Mouse (Mus musculus) heart, embryonic 11.5 days (tissue): ENCODE results near the gene Tmem213. TPM values are rescaled to one million over a fixed set of nuclear protein-coding genes. Genes with fewer than 3 reads are reported as not detected.

Experiments
- ATAC-seq: fragments of 200-750 bp; cut with Nextera tagmentation; replicated peaks from 2 replicates; pipeline ENCODE4 v1.8.0; 2017; ENCODE audit warnings: moderate library complexity; ENCODE audit not compliant: insufficient number of reproducible peaks, low FRiP score, low TSS enrichment
- H3K27ac ChIP-seq: fragments of 300-500 bp; sonication (generic); 2 replicates; pipeline ENCODE4 v1.5.1; 2014; ENCODE audit warnings: mild to moderate bottlenecking, low read depth, low read length
- H3K27me3 ChIP-seq: fragments of 300-500 bp; sonication (generic); 2 replicates; pipeline ENCODE4 v1.6.1; 2014; ENCODE audit warnings: mild to moderate bottlenecking, low read length, mixed read lengths; ENCODE audit not compliant: control insufficient read depth, insufficient read depth
- H3K36me3 ChIP-seq: fragments of 300-500 bp; sonication (generic); 2 replicates; pipeline ENCODE4 v1.6.1; 2014; ENCODE audit warnings: mild to moderate bottlenecking, low read length, moderate library complexity, mixed read lengths; ENCODE audit not compliant: control insufficient read depth, insufficient read depth
- H3K4me1 ChIP-seq: fragments of 300-500 bp; sonication (generic); 2 replicates; pipeline ENCODE4 v1.6.1; 2014; ENCODE audit warnings: low read length; ENCODE audit not compliant: control insufficient read depth, insufficient read depth
- H3K4me2 ChIP-seq: fragments of 300-500 bp; sonication (generic); 2 replicates; pipeline ENCODE4 v1.6.1; 2014; ENCODE audit warnings: mild to moderate bottlenecking, moderate library complexity
- H3K4me3 ChIP-seq: fragments of 300-500 bp; sonication (generic); 2 replicates; pipeline ENCODE4 v1.5.1; 2014; ENCODE audit warnings: low read depth, low read length
- H3K9ac ChIP-seq: fragments of 300-500 bp; sonication (generic); 2 replicates; pipeline ENCODE4 v1.6.1; 2014; ENCODE audit warnings: mild to moderate bottlenecking, low read depth, low read length, moderate library complexity
- H3K9me3 ChIP-seq: fragments of 300-500 bp; sonication (generic); replicated peaks from 2 replicates; pipeline ENCODE4 v1.6.1; 2016; ENCODE audit warnings: low read length; ENCODE audit not compliant: control insufficient read depth
- WGBS: fragments of 180-500 bp; shearing (Covaris S2); extraction: QIAGEN DNeasy Blood & Tissue Kit; methylation state at CpG from one replicate; pipeline ENCODE4 v1.1.7; 2014; ENCODE audit not compliant: insufficient replicate concordance; 5-methylcytosine and 5-hydroxymethylcytosine counted together
- polyA plus RNA-seq: library from polyadenylated mRNA; unstranded; fragments of >200 nt; fragmentation: Nextera tagmentation; extraction: Ambion mirVana; gene quantifications from 2 replicates; pipeline ENCODE4 v1.2.1, GENCODE M21; 2014

The Tmem213 gene
- polyA plus RNA-seq, 1 experiment from 2014 or later = not detected

DNA sequence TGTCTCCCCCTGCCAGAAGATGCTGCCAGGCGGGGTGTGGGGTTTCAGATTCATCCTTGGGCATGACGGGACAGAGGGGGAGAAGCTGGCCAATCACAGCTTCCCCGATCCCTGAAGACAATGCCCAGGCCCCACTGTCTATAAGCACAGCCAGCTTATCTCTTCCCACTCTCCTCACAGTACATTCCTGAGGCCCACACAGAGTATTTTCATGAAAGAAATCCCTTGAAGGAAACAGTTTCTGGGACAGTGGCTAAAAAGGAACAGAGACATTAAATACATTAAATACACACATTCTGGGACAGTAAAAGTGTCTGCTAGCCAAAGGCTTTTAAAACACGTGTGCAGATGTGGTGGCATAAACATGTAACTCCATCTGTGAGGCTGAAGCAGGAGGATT lies 28.7 kb upstream of the Tmem213 start:
- peaks cover 17% of the 10 kb centered on the region for H3K4me1 ChIP-seq
- H3K9me3 ChIP-seq = no peaks in the 10 kb centered on the region
- H3K4me3 ChIP-seq = no peak overlapping the region
- WGBS = 33% methylated on average over 4 of the region's 4 CpGs
- no peak overlapping the region for H3K9ac ChIP-seq
- H3K4me2 ChIP-seq = no peak overlapping the region
- H3K36me3 ChIP-seq = no peaks in the 10 kb centered on the region
- H3K27me3 ChIP-seq = no peaks in the 10 kb centered on the region
- ATAC-seq = no peak
- peak overlapping the region; percentile 16; the same call in 1 of the 2 replicates for H3K27ac ChIP-seq

DNA sequence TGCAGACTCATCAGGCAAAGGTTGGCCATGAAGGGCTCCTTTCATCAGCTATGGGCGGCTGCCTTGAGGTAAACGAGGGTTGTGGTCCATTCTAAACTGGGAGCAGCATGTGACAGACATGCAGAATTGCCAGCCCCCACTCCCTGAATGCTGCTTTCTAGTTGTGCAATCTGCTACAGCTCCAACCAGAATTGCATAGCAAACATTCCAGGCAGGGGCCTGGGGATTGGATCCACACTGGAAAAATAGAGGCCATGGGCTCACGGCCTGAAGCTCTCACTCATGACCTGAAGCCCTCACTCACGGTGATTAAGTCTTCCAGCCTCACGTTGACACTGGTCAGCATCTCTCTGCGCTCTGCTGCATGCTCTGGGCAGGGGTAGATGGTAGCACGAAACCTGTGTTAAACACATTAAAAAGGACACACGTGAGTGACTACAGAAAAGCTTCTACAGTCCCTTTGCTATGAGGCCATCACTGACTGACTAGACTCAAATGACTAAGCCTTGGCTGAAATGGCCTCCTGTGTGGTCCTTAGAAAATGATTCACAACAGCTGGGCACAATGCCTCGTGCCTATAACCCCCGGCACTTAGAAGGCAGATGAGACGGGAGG lies 27.2 kb upstream of the Tmem213 start:
- H3K4me3 ChIP-seq = no peak overlapping the region
- no peaks in the 10 kb centered on the region for H3K36me3 ChIP-seq
- ATAC-seq = no peak; the same call in 1 of the 2 replicates
- peaks cover 17% of the 10 kb centered on the region for H3K4me1 ChIP-seq
- no peak overlapping the region for H3K9ac ChIP-seq
- WGBS = 43% methylated on average over 11 of the region's 11 CpGs
- H3K9me3 ChIP-seq = no peaks in the 10 kb centered on the region
- peak overlapping the region; percentile 70 for H3K27ac ChIP-seq
- H3K4me2 ChIP-seq = peak overlapping the region; percentile 9; the same call in 1 of the 2 replicates
- no peaks in the 10 kb centered on the region for H3K27me3 ChIP-seq

DNA sequence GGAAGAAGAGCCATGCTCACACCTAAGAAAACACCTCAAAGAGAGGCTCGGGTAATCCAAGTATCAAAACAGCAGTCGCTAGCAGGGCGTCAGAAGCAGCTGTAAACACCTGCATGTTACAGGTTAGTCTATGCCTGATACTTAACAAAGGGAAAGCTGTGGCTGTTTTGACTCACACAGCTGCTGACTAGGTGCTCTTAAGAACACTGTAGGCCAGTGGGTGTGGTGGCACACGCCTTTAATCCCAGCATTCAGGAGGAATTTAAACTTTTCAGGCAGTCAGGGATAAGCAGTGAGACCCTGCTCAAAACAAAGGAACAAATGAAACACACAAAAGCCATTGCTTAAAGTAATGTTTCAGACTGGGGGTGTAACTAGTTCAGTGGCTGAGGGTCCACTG lies 25.9 kb upstream of the Tmem213 start:
- no peak overlapping the region for H3K4me2 ChIP-seq
- ATAC-seq = no peak
- H3K27me3 ChIP-seq = no peaks in the 10 kb centered on the region
- H3K4me3 ChIP-seq = no peak overlapping the region
- H3K36me3 ChIP-seq = no peaks in the 10 kb centered on the region
- WGBS = 39% methylated on average over 4 of the region's 4 CpGs
- no peak overlapping the region for H3K27ac ChIP-seq
- peaks cover 17% of the 10 kb centered on the region for H3K4me1 ChIP-seq
- H3K9me3 ChIP-seq = no peaks in the 10 kb centered on the region
- H3K9ac ChIP-seq = no peak overlapping the region

DNA sequence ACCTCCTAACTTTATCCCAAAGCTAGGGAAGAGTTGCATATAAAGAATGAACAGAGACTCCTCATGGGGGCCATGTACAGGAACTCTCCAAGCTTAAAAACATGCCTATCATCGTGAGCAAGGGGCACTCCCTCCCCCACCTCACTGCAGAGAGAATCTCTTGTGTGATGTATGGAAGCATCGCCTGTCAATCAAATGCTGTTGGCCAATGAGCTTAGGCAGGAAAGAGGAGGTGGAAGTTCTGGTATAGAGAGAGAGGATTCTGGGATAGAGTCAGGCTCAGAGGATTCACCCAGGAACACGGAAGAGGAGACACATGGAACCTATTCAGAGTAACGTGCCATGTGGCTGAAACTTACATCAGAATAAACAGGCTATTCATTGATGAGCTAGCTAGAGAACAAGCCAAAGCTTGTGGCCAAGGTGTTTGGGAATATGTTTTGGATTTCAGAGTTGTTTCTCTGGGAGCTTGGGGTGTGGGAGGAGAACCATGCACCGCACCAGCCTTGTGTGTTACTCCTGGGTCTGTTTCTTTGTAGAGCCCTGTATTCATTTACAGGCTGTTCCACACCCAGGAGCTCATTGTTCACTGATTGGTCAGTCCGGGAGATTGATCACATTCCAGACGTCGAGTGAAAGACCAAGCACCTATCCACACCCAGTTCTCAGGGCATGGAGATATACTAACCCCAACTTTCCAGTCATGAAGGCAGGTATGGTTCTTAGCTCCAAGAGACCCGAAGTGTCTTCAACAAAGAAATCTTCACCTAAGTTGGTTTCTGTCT lies 21.6 kb upstream of the Tmem213 start:
- Histone ChIP-seq H3K4me2 (no peak overlapping the region), H3K27me3 (no peaks in the 10 kb centered on the region), H3K9me3 (no peaks in the 10 kb centered on the region), H3K4me1 (no peaks in the 10 kb centered on the region; the same call in 1 of the 2 replicates), H3K4me3 (no peak overlapping the region), H3K36me3 (no peaks in the 10 kb centered on the region), H3K27ac (no peak overlapping the region), H3K9ac (no peak overlapping the region)
- WGBS = 75% methylated on average over 9 of the region's 9 CpGs
- no peak for ATAC-seq

DNA sequence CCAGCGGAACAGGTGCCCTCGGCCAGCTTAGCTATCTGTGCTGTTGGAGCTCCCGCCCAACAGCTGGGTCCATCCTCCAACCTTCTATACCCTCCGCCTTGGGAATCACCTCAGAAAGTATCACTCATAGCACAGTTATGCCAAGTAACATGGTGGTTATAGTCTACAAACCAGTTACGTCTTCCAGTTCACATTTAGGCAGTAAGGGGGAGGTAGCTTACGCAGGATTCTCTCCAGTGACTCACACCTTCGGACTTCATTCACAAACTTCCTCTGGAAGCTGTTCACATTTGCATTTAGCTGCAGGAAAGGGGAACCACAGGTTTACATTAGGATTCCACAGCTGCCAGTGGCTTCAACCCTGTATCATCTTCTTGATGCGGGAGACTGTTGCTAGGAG lies 16.5 kb upstream of the Tmem213 start:
- no peak overlapping the region for H3K9ac ChIP-seq
- H3K27me3 ChIP-seq = no peaks in the 10 kb centered on the region
- no peak overlapping the region for H3K4me3 ChIP-seq
- no peak for ATAC-seq
- no peaks in the 10 kb centered on the region for H3K4me1 ChIP-seq
- H3K4me2 ChIP-seq = no peak overlapping the region
- H3K9me3 ChIP-seq = no peaks in the 10 kb centered on the region
- H3K27ac ChIP-seq = no peak overlapping the region
- H3K36me3 ChIP-seq = no peaks in the 10 kb centered on the region
- WGBS = 87% methylated on average over 8 of the region's 8 CpGs

DNA sequence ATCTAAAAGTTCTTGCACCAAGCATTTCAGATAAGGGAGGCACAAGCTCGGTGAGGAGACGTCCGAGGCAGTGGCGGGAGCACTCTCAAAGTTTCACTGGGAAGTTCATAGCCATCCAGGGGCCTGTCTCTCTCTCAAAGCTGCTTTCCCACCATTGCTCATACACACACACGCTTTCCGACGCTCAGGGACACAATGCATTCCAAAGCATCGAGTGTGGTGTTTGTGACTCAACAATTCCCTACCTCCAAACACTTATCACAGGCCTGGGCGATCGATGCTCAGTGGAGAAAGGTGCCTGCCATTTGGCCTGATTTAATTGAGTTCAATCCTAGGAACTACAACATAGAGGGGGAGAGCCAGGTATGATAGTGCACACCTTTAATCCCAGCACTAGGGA lies 14.4 kb upstream of the Tmem213 start:
- no peak overlapping the region for H3K4me2 ChIP-seq
- H3K9me3 ChIP-seq = no peaks in the 10 kb centered on the region
- H3K4me1 ChIP-seq = no peaks in the 10 kb centered on the region
- no peaks in the 10 kb centered on the region for H3K27me3 ChIP-seq
- H3K9ac ChIP-seq = no peak overlapping the region
- H3K4me3 ChIP-seq = no peak overlapping the region
- WGBS = 69% methylated on average over 10 of the region's 10 CpGs
- H3K36me3 ChIP-seq = no peaks in the 10 kb centered on the region
- ATAC-seq = no peak
- H3K27ac ChIP-seq = no peak overlapping the region

DNA sequence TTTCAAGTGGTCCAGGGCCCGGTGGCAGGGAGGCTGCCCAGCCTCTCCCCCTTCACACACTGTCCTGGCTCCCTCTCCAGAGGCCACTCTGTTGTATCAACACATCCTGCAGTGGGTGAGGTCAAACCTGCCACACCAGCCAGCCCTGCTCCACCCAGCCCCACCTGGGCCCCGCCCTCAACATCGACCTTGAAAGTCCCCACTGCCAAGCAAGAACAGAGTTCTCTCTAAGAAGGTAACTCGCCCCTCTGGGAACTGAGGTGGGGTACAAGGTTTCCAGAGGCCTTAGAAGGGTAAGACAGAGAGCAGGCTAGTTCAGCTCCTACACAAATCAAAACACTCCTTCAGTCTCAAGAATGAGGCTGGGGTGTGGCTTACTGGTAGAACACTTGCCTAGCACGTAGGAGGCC lies 12.1 kb upstream of the Tmem213 start:
- Histone ChIP-seq H3K27ac (no peak overlapping the region), H3K9ac (no peak overlapping the region)
- 0 out of 2 replicates have a peak, but pooled peaks have one; percentile 26 for ATAC-seq

DNA sequence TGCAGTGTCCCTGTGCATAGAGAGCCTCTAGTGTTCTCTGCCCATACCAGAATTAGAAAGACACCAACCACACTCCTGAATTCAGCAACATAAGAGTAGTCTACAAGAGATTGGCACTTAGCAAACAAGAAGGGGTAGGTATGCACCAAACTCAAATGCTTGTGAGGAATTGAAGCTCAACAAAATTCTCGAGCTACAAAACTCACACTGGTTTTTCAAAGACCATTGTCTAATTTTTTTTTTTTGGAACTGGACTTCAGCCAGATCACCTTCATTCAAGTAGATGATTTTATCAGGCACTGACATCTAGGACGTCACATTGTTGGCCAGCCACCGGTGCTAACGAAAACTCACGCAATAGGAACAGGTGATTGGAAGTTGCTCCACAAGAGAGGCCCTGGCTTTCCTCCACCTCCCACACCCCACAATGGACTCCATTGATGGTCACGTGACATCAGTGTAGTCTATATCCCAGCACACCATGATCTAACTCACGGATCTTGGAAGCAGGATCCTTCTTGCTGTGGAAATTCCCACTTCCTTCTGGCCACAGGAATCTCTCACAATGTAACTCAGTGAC lies 6.7 kb upstream of the Tmem213 start:
- no peaks in the 10 kb centered on the region for H3K4me1 ChIP-seq
- H3K36me3 ChIP-seq = no peaks in the 10 kb centered on the region
- H3K4me3 ChIP-seq = no peak overlapping the region
- no peak overlapping the region for H3K9ac ChIP-seq
- WGBS = 83% methylated on average over 7 of the region's 7 CpGs
- no peak for ATAC-seq
- no peak overlapping the region for H3K27ac ChIP-seq
- H3K4me2 ChIP-seq = no peak overlapping the region
- no peaks in the 10 kb centered on the region for H3K27me3 ChIP-seq
- no peaks in the 10 kb centered on the region for H3K9me3 ChIP-seq

More for the DNA sequence above, 12.1 kb upstream of the Tmem213 start:
- H3K36me3 ChIP-seq = no peaks in the 10 kb centered on the region
- 49% methylated on average over 5 of the region's 5 CpGs for WGBS
- no peaks in the 10 kb centered on the region for H3K4me1 ChIP-seq
- no peak overlapping the region for H3K4me3 ChIP-seq
- H3K9me3 ChIP-seq = no peaks in the 10 kb centered on the region
- no peak overlapping the region for H3K4me2 ChIP-seq
- H3K27me3 ChIP-seq = no peaks in the 10 kb centered on the region
